ENCODE assay signal across 8 mouse cellular contexts in the genomic region with DNA sequence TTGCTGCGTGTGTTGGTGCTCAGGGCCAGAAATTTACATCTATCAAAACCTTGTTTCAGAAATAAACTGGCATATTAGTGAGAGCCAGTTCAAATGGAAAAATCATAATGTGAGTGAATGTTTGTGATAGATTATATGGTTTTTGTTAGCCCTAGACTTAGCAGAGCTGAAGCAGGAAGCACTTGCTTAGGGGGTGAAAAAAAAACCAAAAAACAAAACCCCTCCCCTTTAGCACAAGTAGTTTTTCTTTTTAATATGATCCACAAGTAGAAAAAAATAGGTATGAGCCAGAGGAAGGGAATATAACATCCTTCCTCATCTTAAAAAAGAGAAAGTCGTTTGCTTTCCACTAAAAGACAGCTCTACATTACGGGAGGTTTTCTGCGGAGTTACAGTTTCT. TPM values are rescaled to one million over a fixed set of nuclear protein-coding genes. Genes with fewer than 3 reads are reported as not detected.
DNase-seq lines count a peak whose midpoint lies in the region; ATAC-seq and TF ChIP-seq lines count a peak whose summit lies in the region.

No protein-coding gene starts in this region.

- 32% methylated on average over 4 of the region's 4 CpGs for WGBS in heart, embryonic 12.5 days
- WGBS in forebrain, embryonic 16.5 days: 35% methylated on average over 4 of the region's 4 CpGs
- 21% methylated on average over 4 of the region's 4 CpGs for WGBS in liver, embryonic 16.5 days (ENCODE audit: insufficient replicate concordance)

- H3K27me3 ChIP-seq in heart, embryonic 12.5 days (replicated peaks): no peaks in the 10 kb centered on the region
- H3K27me3 ChIP-seq in E14TG2a.4 (ENCODE audit: insufficient read depth, low read length): no peaks in the 10 kb centered on the region
- H3K27me3 ChIP-seq in forebrain, embryonic 16.5 days (replicated peaks; ENCODE audit: control insufficient read depth, insufficient read depth, low read length): no peaks in the 10 kb centered on the region
- H3K27me3 ChIP-seq in liver, embryonic 16.5 days (ENCODE audit: control insufficient read depth, insufficient read depth, low read depth, low read length): no peaks in the 10 kb centered on the region

- H3K4me2 ChIP-seq in heart, embryonic 12.5 days: peak overlapping the region; percentile 70
- peak overlapping the region; percentile 77 for H3K4me2 ChIP-seq in forebrain, embryonic 16.5 days (ENCODE audit: low read length)
- H3K4me2 ChIP-seq in liver, embryonic 16.5 days (ENCODE audit: low read depth, low read length): peak overlapping the region; percentile 69

- ATAC-seq in heart, embryonic 12.5 days (ENCODE audit: insufficient number of reproducible peaks, low FRiP score): no peak
- no peak for ATAC-seq in forebrain, embryonic 16.5 days
- ATAC-seq in liver, embryonic 16.5 days (ENCODE audit: low read depth): no peak
- no peak for ATAC-seq in cerebellum, adult (ENCODE audit: insufficient number of reproducible peaks, low FRiP score, low TSS enrichment)

- intact Hi-C loops in heart, postnatal 14 days (cut with DNase I): loop anchor here (2.0 kb wide), 1 partner anchor 21 kb away; no protein-coding TSS in a partner anchor

- peaks cover 40% of the 10 kb centered on the region for H3K36me3 ChIP-seq in heart, embryonic 12.5 days
- H3K36me3 ChIP-seq in E14TG2a.4 (ENCODE audit: insufficient read depth, low read length): peaks cover 43% of the 10 kb centered on the region
- H3K36me3 ChIP-seq in forebrain, embryonic 16.5 days (ENCODE audit: control insufficient read depth, insufficient read depth): peaks cover 6% of the 10 kb centered on the region
- peaks cover 37% of the 10 kb centered on the region for H3K36me3 ChIP-seq in liver, embryonic 16.5 days (ENCODE audit: control insufficient read depth, insufficient read depth)

- peak overlapping the region; percentile 100 for H3K9ac ChIP-seq in heart, embryonic 12.5 days
- H3K9ac ChIP-seq in forebrain, embryonic 16.5 days (replicated peaks; ENCODE audit: low read depth, low read length): peak overlapping the region; percentile 37
- peak overlapping the region; percentile 90 for H3K9ac ChIP-seq in liver, embryonic 16.5 days (ENCODE audit: low read depth, low read length)

- peaks cover 22% of the 10 kb centered on the region for H3K4me1 ChIP-seq in heart, embryonic 12.5 days (replicated peaks)
- H3K4me1 ChIP-seq in E14TG2a.4 (replicated peaks; ENCODE audit: low read depth, low read length): peaks cover 19% of the 10 kb centered on the region
- H3K4me1 ChIP-seq in forebrain, embryonic 16.5 days (replicated peaks; ENCODE audit: control insufficient read depth, insufficient read depth, low read length): peaks cover 37% of the 10 kb centered on the region
- peaks cover 26% of the 10 kb centered on the region for H3K4me1 ChIP-seq in liver, embryonic 16.5 days (ENCODE audit: control insufficient read depth, low read depth, low read length)

- peak overlapping the region; percentile 98 for H3K4me3 ChIP-seq in heart, embryonic 12.5 days
- peak overlapping the region; percentile 93 for H3K4me3 ChIP-seq in E14TG2a.4 (replicated peaks; ENCODE audit: low read length)
- peak overlapping the region; percentile 98 for H3K4me3 ChIP-seq in forebrain, embryonic 16.5 days (replicated peaks; ENCODE audit: low read length)
- H3K4me3 ChIP-seq in liver, embryonic 16.5 days (ENCODE audit: low read depth, low read length): peak overlapping the region; percentile 93

- no peak for TF ChIP-seq CTCF in E14TG2a.4 (conservative IDR thresholded peaks at IDR 0.05; ENCODE audit: low read length)

- peak overlapping the region; percentile 99 for H3K27ac ChIP-seq in heart, embryonic 12.5 days (ENCODE audit: poor library complexity, severe bottlenecking)
- H3K27ac ChIP-seq in forebrain, embryonic 16.5 days (ENCODE audit: low read length): no peak overlapping the region
- H3K27ac ChIP-seq in liver, embryonic 16.5 days (ENCODE audit: low read length): peak overlapping the region; percentile 90; the same call in 1 of the 2 replicates

- no peaks in the 10 kb centered on the region for H3K9me3 ChIP-seq in heart, embryonic 12.5 days (replicated peaks)
- peaks cover 28% of the 10 kb centered on the region for H3K9me3 ChIP-seq in E14TG2a.4 (ENCODE audit: low read length)
- H3K9me3 ChIP-seq in forebrain, embryonic 16.5 days (ENCODE audit: control insufficient read depth, low read length): no peaks in the 10 kb centered on the region
- H3K9me3 ChIP-seq in liver, embryonic 16.5 days (replicated peaks; ENCODE audit: control insufficient read depth, low read length): no peaks in the 10 kb centered on the region

- DNase-seq in heart, postnatal 14 days: no peak
- DNase-seq in right cerebral cortex, postnatal 25 days: no peak
- no peak for DNase-seq in retina, embryonic 14.5 days (ENCODE audit: low spot score)

RNA-seq across cellular contexts. Expression of a gene that starts 22.8 kb away (rescaled TPM):
- polyA plus RNA-seq in heart, embryonic 12.5 days (2016; fragmentation: Nextera tagmentation; extraction: Ambion mirVana): 51.6 and 53.3 TPM in 2 replicates
- total RNA-seq in heart, postnatal 14 days (2021): 1 to 10 TPM; 3.6 to 6.4 TPM
- 29.6 and 35.9 TPM in 2 replicates for polyA plus RNA-seq in forebrain, embryonic 16.5 days (2015; fragmentation: Nextera tagmentation; extraction: Ambion mirVana)
- 101 and 110 TPM in 2 replicates for polyA plus RNA-seq in liver, embryonic 16.5 days (2015; fragmentation: Nextera tagmentation; extraction: Ambion mirVana)

RNA-seq across cellular contexts. Expression of a gene that starts 23.0 kb away (rescaled TPM):
- 24.3 and 28.3 TPM in 2 replicates for polyA plus RNA-seq in heart, embryonic 12.5 days (2016; fragmentation: Nextera tagmentation; extraction: Ambion mirVana)
- total RNA-seq in heart, postnatal 14 days (2021): 1 to 10 TPM in 1 of 2 experiments, under 1 TPM in 1; 0.74 to 1.6 TPM
- 10.3 and 12.0 TPM in 2 replicates for polyA plus RNA-seq in forebrain, embryonic 16.5 days (2015; fragmentation: Nextera tagmentation; extraction: Ambion mirVana)
- polyA plus RNA-seq in liver, embryonic 16.5 days (2015; fragmentation: Nextera tagmentation; extraction: Ambion mirVana): 36.1 and 41.4 TPM in 2 replicates

RNA-seq across cellular contexts. Expression of a gene that starts 47.8 kb away (rescaled TPM):
- 47.0 and 47.2 TPM in 2 replicates for polyA plus RNA-seq in heart, embryonic 12.5 days (2016; fragmentation: Nextera tagmentation; extraction: Ambion mirVana)
- total RNA-seq in heart, postnatal 14 days (2021): 10 to 100 TPM; 90.3 to 91.6 TPM
- polyA plus RNA-seq in forebrain, embryonic 16.5 days (2015; fragmentation: Nextera tagmentation; extraction: Ambion mirVana): 78.6 and 78.8 TPM in 2 replicates
- polyA plus RNA-seq in liver, embryonic 16.5 days (2015; fragmentation: Nextera tagmentation; extraction: Ambion mirVana): 68.8 and 69.6 TPM in 2 replicates

RNA-seq across cellular contexts. Expression of a gene that starts 47.9 kb away (rescaled TPM):
- 0.22 and 0.36 TPM in 2 replicates for polyA plus RNA-seq in heart, embryonic 12.5 days (2016; fragmentation: Nextera tagmentation; extraction: Ambion mirVana)
- under 1 TPM; 0.07 to 0.10 TPM for total RNA-seq in heart, postnatal 14 days (2021)
- polyA plus RNA-seq in forebrain, embryonic 16.5 days (2015; fragmentation: Nextera tagmentation; extraction: Ambion mirVana): 1.1 and 1.6 TPM in 2 replicates
- 0.14 and 0.34 TPM in 2 replicates for polyA plus RNA-seq in liver, embryonic 16.5 days (2015; fragmentation: Nextera tagmentation; extraction: Ambion mirVana)

Comparison
In these comparisons a context has a peak if more than half of its experiments do, and no peak if none do; other contexts are left out.
1. H3K9ac ChIP-seq: peak in every context shown above with its lines; median percentile 100 in heart, embryonic 12.5 days; 90 in liver, embryonic 16.5 days; 37 in forebrain, embryonic 16.5 days.